Mouse (Mus musculus) heart, postnatal 0 days (tissue): Measurements from ENCODE around the gene Nsun4.

Experiments used
- CTCF ChIP-seq: IDR thresholded peaks from 2 replicates; pipeline ENCODE4 v1.5.1; 2016; ENCODE audit warnings: antibody characterized with exemption, control low read depth, low read depth
- EP300 ChIP-seq: IDR thresholded peaks from 2 replicates; pipeline ENCODE4 v1.6.1; 2016; ENCODE audit warnings: antibody characterized with exemption, low read depth

DNA sequence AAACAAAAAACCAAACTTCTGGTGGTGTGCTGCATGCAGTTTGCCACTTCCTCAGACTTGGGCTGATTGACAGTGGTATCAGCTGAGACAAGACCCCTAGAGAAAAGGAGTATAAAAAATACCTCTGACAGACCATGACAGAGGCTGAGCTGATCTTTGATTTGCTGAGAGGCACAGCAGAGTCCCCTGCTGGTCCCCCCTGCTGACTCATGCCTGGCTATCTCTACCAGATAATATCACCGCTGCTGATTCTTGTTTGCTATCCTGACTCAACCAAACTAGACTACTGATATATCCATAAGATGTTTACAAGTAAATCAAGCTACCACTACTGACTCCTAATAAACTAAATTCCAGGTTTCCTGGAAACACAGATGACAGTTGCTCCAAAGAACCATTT, 10.2 kb upstream of the Nsun4 start:
- TF ChIP-seq CTCF (no peak), EP300 (no peak)
